Mouse (Mus musculus): ENCODE results near the gene Olfr558. TPM values are rescaled to one million over a fixed set of nuclear protein-coding genes. Genes with fewer than 3 reads are reported as not detected.

Olfr558 gene
- total and polyA plus RNA-seq, 2 experiments from 2014 or later, result 0.23 TPM; not detected in 1

- Histone ChIP-seq H3K27ac (no peak within 1 kb of the TSS), H3K27me3 (ENCODE audit: insufficient read depth, low read length) (no peaks in the 10 kb centered on the region)
- 84% methylated on average over 5 of the region's 5 CpGs for WGBS
These were observed 6.5 kb upstream of the Olfr558 start, which contains the start of gene Olfr557 for GRCm38 (mm10) chr7:102695358-102696125. Olfr557 (plus strand) TSS chr7:102695910.

GRCm38 (mm10) chr7:102698461-102698860 lies 3.6 kb upstream of the Olfr558 start:
- Histone ChIP-seq H3K4me2 (ENCODE audit: low read depth, low read length) (no peak overlapping the region), H3K9ac (replicated peaks; ENCODE audit: low read length) (no peak overlapping the region), H3K4me1 (ENCODE audit: insufficient read depth, low read length) (no peaks in the 10 kb centered on the region), H3K4me3 (ENCODE audit: low read length) (no peak overlapping the region), H3K27ac (no peak overlapping the region), H3K9me3 (ENCODE audit: low read length) (no peaks in the 10 kb centered on the region), H3K36me3 (ENCODE audit: insufficient read depth, low read length) (no peaks in the 10 kb centered on the region), H3K27me3 (ENCODE audit: insufficient read depth, low read length) (no peaks in the 10 kb centered on the region)
- 74% methylated on average over 7 of the region's 7 CpGs for WGBS
- TF ChIP-seq CTCF (IDR thresholded peaks at IDR 0.05; ENCODE audit: low read depth), result no peak
- DNase-seq (ENCODE audit: low spot score) (no peak), ATAC-seq (no peak)

More at GRCm38 (mm10) chr7:102695358-102696125, 6.5 kb upstream of the Olfr558 start, which contains the start of gene Olfr557:
- Histone ChIP-seq H3K4me3 (ENCODE audit: low read length) (no peak within 1 kb of the TSS), H3K36me3 (ENCODE audit: insufficient read depth, low read length) (no peaks in the 10 kb centered on the region), H3K4me2 (ENCODE audit: low read depth, low read length) (no peak within 1 kb of the TSS), H3K4me1 (ENCODE audit: insufficient read depth, low read length) (no peaks in the 10 kb centered on the region), H3K9me3 (ENCODE audit: low read length) (no peaks in the 10 kb centered on the region), H3K9ac (replicated peaks; ENCODE audit: low read length) (no peak within 1 kb of the TSS)
- ATAC-seq (no peak), DNase-seq (ENCODE audit: low spot score) (peak; percentile 58)
- peak; percentile 87 for TF ChIP-seq CTCF (IDR thresholded peaks at IDR 0.05; ENCODE audit: low read depth)

GRCm38 (mm10) chr7:102718970-102719369 lies 17.0 kb downstream of the Olfr558 start, which contains the start of gene Olfr33:
Olfr33 (minus strand) TSS chr7:102719070.
- Histone ChIP-seq H3K27me3 (ENCODE audit: insufficient read depth, low read length) (no peaks in the 10 kb centered on the region), H3K4me1 (ENCODE audit: insufficient read depth, low read length) (no peaks in the 10 kb centered on the region), H3K9me3 (ENCODE audit: low read length) (no peaks in the 10 kb centered on the region), H3K9ac (replicated peaks; ENCODE audit: low read length) (no peak within 1 kb of the TSS), H3K4me3 (ENCODE audit: low read length) (no peak within 1 kb of the TSS), H3K36me3 (ENCODE audit: insufficient read depth, low read length) (no peaks in the 10 kb centered on the region), H3K4me2 (ENCODE audit: low read depth, low read length) (no peak within 1 kb of the TSS), H3K27ac (no peak within 1 kb of the TSS)
- WGBS, result 44% methylated on average over 1 of the region's 1 CpGs
- TF ChIP-seq CTCF (IDR thresholded peaks at IDR 0.05; ENCODE audit: low read depth), result no peak
- no peak for DNase-seq (ENCODE audit: low spot score)
- no peak for ATAC-seq

- Histone ChIP-seq H3K27me3 (ENCODE audit: insufficient read depth, low read length) (no peaks in the 10 kb centered on the region), H3K4me3 (ENCODE audit: low read length) (no peak within 1 kb of the TSS), H3K9ac (replicated peaks; ENCODE audit: low read length) (no peak within 1 kb of the TSS), H3K36me3 (ENCODE audit: insufficient read depth, low read length) (no peaks in the 10 kb centered on the region), H3K4me1 (ENCODE audit: insufficient read depth, low read length) (no peaks in the 10 kb centered on the region), H3K4me2 (ENCODE audit: low read depth, low read length) (no peak within 1 kb of the TSS), H3K9me3 (ENCODE audit: low read length) (no peaks in the 10 kb centered on the region), H3K27ac (no peak within 1 kb of the TSS)
- no peak for TF ChIP-seq CTCF (IDR thresholded peaks at IDR 0.05; ENCODE audit: low read depth)
- ATAC-seq, result no peak
- DNase-seq (ENCODE audit: low spot score), result no peak
These were observed 25.4 kb downstream of the Olfr558 start, which contains the start of gene Olfr559 for GRCm38 (mm10) chr7:102727391-102727790. Olfr559 (minus strand) TSS chr7:102727491.

- H3K9me3 ChIP-seq (ENCODE audit: low read length), result no peaks in the 10 kb centered on the region
- no peak; the same call in 1 of the 2 replicates for ATAC-seq
- H3K9ac ChIP-seq (replicated peaks; ENCODE audit: low read length), result no peak overlapping the region
- no peak overlapping the region for H3K4me2 ChIP-seq (ENCODE audit: low read depth, low read length)
- H3K4me1 ChIP-seq (ENCODE audit: insufficient read depth, low read length), result no peaks in the 10 kb centered on the region
- no peaks in the 10 kb centered on the region for H3K27me3 ChIP-seq (ENCODE audit: insufficient read depth, low read length)
- no peak for TF ChIP-seq CTCF (IDR thresholded peaks at IDR 0.05; ENCODE audit: low read depth)
- no peak overlapping the region for H3K4me3 ChIP-seq (ENCODE audit: low read length)
- no peak for DNase-seq (ENCODE audit: low spot score)
- WGBS, result 53% methylated on average over 1 of the region's 1 CpGs
- no peak overlapping the region for H3K27ac ChIP-seq
- H3K36me3 ChIP-seq (ENCODE audit: insufficient read depth, low read length), result no peaks in the 10 kb centered on the region
These were observed 31.8 kb downstream of the Olfr558 start for GRCm38 (mm10) chr7:102733793-102734192.

GRCm38 (mm10) chr7:102737705-102738104 lies 35.7 kb downstream of the Olfr558 start:
- ATAC-seq, result no peak
- Histone ChIP-seq H3K9ac (replicated peaks; ENCODE audit: low read length) (no peak overlapping the region), H3K4me1 (ENCODE audit: insufficient read depth, low read length) (no peaks in the 10 kb centered on the region), H3K4me3 (ENCODE audit: low read length) (no peak overlapping the region), H3K36me3 (ENCODE audit: insufficient read depth, low read length) (no peaks in the 10 kb centered on the region), H3K27me3 (ENCODE audit: insufficient read depth, low read length) (no peaks in the 10 kb centered on the region), H3K9me3 (ENCODE audit: low read length) (no peaks in the 10 kb centered on the region), H3K4me2 (ENCODE audit: low read depth, low read length) (no peak overlapping the region), H3K27ac (no peak overlapping the region)
- no peak for TF ChIP-seq CTCF (IDR thresholded peaks at IDR 0.05; ENCODE audit: low read depth)
- 60% methylated on average over 2 of the region's 2 CpGs for WGBS
- DNase-seq (ENCODE audit: low spot score), result no peak

GRCm38 (mm10) chr7:102752086-102752485 lies 50.1 kb downstream of the Olfr558 start:
- WGBS, result 24% methylated on average over 1 of the region's 1 CpGs
- no peak for ATAC-seq
- no peak for DNase-seq (ENCODE audit: low spot score)
- no peaks in the 10 kb centered on the region for H3K4me1 ChIP-seq (ENCODE audit: insufficient read depth, low read length)
- H3K9me3 ChIP-seq (ENCODE audit: low read length), result no peaks in the 10 kb centered on the region
- no peak overlapping the region for H3K9ac ChIP-seq (replicated peaks; ENCODE audit: low read length)
- H3K4me2 ChIP-seq (ENCODE audit: low read depth, low read length), result no peak overlapping the region
- no peak overlapping the region for H3K27ac ChIP-seq
- no peak overlapping the region for H3K4me3 ChIP-seq (ENCODE audit: low read length)
- no peak; the same call in 1 of the 2 replicates for TF ChIP-seq CTCF (IDR thresholded peaks at IDR 0.05; ENCODE audit: low read depth)
- H3K27me3 ChIP-seq (ENCODE audit: insufficient read depth, low read length), result no peaks in the 10 kb centered on the region
- H3K36me3 ChIP-seq (ENCODE audit: insufficient read depth, low read length), result no peaks in the 10 kb centered on the region

Data from hindbrain, postnatal 0 days (tissue).